Mouse (Mus musculus): ENCODE data around the gene Lrrc63. TPM values are rescaled to one million over a fixed set of nuclear protein-coding genes. Genes with fewer than 3 reads are reported as not detected.
A peak's percentile ranks its signal among the peaks of the same experiment; 100 is the strongest.

Gene Lrrc63
- polyA plus RNA-seq, 1 experiment from 2014 or later, result 0.07 TPM

DNA sequence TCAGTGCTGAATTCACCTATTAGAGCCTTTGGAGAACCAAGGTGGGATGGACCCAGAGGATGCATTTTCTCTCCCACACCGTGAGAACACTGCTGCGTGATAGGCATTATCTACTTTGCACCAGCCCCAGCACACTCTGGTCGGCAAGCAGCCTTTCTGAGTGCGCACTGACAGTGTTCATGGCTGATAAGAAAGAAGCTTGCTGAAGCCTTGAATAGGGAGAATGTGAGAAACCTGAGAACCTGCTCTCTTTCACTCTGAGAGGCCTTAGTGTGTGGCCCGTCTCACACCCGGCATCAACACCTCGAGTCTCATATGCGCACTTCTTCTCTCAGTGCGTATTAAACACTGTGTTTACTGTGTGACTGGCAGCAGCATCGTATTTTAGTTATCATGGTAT, 7.8 kb upstream of the Lrrc63 start:
- Histone ChIP-seq H3K27me3 (ENCODE audit: insufficient read depth, low read length) (no peaks in the 10 kb centered on the region), H3K9ac (no peak overlapping the region), H3K9me3 (ENCODE audit: low read depth, low read length) (no peaks in the 10 kb centered on the region), H3K4me2 (no peak overlapping the region; the same call in 1 of the 2 replicates), H3K27ac (ENCODE audit: low read depth) (no peak overlapping the region), H3K4me1 (ENCODE audit: insufficient read depth) (peaks cover 4% of the 10 kb centered on the region; the same call in 1 of the 2 replicates), H3K4me3 (ENCODE audit: low read depth, low read length) (no peak overlapping the region), H3K36me3 (ENCODE audit: insufficient read depth) (no peaks in the 10 kb centered on the region)
- peak; percentile 71; the same call in 1 of the 2 replicates for ATAC-seq (ENCODE audit: insufficient read depth)
- TF ChIP-seq CTCF (IDR thresholded peaks at IDR 0.05; ENCODE audit: low read depth), result no peak
- 36% methylated on average over 10 of the region's 10 CpGs for WGBS
- DNase-seq, result no peak

DNA sequence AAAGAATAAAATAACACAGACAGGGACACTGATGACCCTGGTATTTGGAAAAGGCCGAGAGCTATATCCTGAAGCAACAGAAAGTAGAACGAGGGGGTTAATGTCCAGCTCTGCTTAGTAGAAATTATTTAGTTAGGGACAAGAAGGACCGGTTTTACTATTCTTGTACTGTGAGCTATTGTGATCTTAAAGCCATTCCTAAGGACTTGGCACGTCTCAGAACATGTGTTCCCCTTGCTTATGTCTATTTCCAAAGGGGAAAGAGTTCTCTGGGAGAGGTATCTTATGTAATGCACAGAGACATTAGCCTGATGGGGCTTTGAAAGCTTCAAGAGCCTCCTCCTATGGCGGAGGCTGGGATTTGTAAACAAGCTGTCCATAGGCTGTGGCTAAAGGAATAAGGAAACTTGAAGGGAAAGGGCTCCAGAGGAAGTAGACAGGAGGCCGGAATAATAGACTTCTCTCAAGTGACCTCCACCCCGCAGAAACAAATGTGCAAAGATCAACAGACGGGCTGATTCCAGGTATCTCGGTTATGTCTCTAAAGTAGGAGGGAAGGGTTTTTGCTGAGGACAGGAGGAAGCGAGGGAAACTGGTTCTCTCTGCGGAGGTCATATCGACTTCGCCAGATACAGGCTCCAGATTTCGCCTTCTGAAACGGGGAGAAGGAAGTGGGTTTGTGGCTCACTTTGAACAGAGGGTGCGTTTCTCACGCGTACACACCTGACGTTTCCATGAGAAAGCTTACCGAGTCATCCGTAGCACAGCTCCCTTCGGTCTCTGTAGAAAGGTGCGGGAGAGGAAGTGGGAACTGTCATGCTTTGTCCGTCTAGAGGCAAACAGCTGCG, 5.7 kb upstream of the Lrrc63 start:
- WGBS, result 37% methylated on average over 25 of the region's 25 CpGs
- H3K27me3 ChIP-seq (ENCODE audit: insufficient read depth, low read length), result no peaks in the 10 kb centered on the region
- peak overlapping the region; percentile 56 for H3K4me2 ChIP-seq
- ATAC-seq (ENCODE audit: insufficient read depth) (peak; percentile 54; the same call in 1 of the 2 replicates), DNase-seq (peak; percentile 62)
- peak overlapping the region; percentile 32 for H3K4me3 ChIP-seq (ENCODE audit: low read depth, low read length)
- H3K36me3 ChIP-seq (ENCODE audit: insufficient read depth), result no peaks in the 10 kb centered on the region
- TF ChIP-seq CTCF (IDR thresholded peaks at IDR 0.05; ENCODE audit: low read depth), result no peak
- no peaks in the 10 kb centered on the region for H3K9me3 ChIP-seq (ENCODE audit: low read depth, low read length)
- peak overlapping the region; percentile 83 for H3K27ac ChIP-seq (ENCODE audit: low read depth)
- peaks cover 4% of the 10 kb centered on the region; the same call in 1 of the 2 replicates for H3K4me1 ChIP-seq (ENCODE audit: insufficient read depth)
- peak overlapping the region; percentile 14; the same call in 1 of the 2 replicates for H3K9ac ChIP-seq

DNA sequence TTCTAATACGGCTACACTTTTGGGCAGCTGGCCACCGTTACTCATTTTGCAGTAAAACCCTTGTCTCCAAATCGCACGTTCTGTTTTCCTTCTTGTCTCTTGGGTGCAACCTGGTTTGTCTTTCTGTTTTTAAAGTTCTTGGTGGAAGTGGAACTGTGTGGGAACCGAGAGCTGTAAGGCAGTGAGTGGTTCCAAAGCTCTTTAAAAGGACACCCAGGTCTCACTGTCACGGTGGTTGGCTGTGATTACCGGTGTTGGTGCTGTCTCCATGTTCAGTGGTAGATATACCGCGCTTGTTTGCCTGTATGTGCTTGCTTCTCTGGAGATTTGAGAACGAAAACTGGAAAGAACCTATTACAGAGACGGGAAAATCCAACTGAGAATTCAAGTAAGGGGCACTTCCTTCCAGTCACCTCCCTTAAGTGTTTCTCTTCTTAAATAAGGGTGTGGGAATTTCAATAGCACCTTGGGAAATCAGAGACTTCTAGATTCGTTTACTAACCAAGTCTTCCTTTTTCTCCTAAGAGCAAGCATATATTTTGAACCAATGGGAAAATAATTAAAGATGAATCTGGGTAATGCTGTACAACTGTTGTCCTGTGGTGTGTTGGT, 749 bp upstream of the Lrrc63 start:
- 5% methylated on average over 12 of the region's 12 CpGs for WGBS
- Histone ChIP-seq H3K36me3 (ENCODE audit: insufficient read depth) (no peaks in the 10 kb centered on the region), H3K4me1 (ENCODE audit: insufficient read depth) (no peaks in the 10 kb centered on the region; the same call in 1 of the 2 replicates), H3K27me3 (ENCODE audit: insufficient read depth, low read length) (no peaks in the 10 kb centered on the region), H3K9me3 (ENCODE audit: low read depth, low read length) (no peaks in the 10 kb centered on the region), H3K9ac (peak overlapping the region; percentile 24; the same call in 1 of the 2 replicates), H3K4me3 (ENCODE audit: low read depth, low read length) (peak overlapping the region; percentile 59), H3K27ac (ENCODE audit: low read depth) (0 out of 2 replicates have a peak overlapping the region, but pooled peaks have one; percentile 51), H3K4me2 (peak overlapping the region; percentile 94)
- no peak for TF ChIP-seq CTCF (IDR thresholded peaks at IDR 0.05; ENCODE audit: low read depth)
- DNase-seq (no peak), ATAC-seq (ENCODE audit: insufficient read depth) (peak; percentile 6; the same call in 1 of the 2 replicates)

DNA sequence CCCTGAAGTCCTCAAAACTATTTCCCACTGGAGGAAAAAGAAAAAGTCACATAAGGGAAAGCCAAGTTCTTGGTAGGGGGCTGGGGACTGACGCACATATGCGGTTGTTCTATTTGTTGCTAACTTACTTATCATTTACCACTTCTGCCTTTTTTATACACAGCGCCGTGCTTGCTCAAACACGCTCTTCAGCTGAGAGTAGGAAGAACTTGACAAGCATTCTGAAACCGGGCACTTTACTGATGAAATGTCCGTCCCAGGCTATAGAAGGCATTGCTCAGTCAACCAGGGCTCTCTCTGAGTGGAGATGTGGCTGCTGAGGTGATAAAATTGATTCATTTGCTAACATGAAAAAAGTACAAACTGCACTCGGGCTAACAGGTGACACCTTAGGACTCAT, 9.0 kb downstream of the Lrrc63 start:
- H3K4me1 ChIP-seq (ENCODE audit: insufficient read depth), result no peaks in the 10 kb centered on the region
- H3K36me3 ChIP-seq (ENCODE audit: insufficient read depth), result no peaks in the 10 kb centered on the region
- no peak overlapping the region for H3K9ac ChIP-seq
- H3K4me2 ChIP-seq, result no peak overlapping the region
- TF ChIP-seq CTCF (IDR thresholded peaks at IDR 0.05; ENCODE audit: low read depth), result no peak
- WGBS, result 72% methylated on average over 8 of the region's 8 CpGs
- H3K27ac ChIP-seq (ENCODE audit: low read depth), result no peak overlapping the region
- H3K9me3 ChIP-seq (ENCODE audit: low read depth, low read length), result no peaks in the 10 kb centered on the region
- no peak overlapping the region for H3K4me3 ChIP-seq (ENCODE audit: low read depth, low read length)
- DNase-seq (no peak), ATAC-seq (ENCODE audit: insufficient read depth) (no peak)
- H3K27me3 ChIP-seq (ENCODE audit: insufficient read depth, low read length), result no peaks in the 10 kb centered on the region

DNA sequence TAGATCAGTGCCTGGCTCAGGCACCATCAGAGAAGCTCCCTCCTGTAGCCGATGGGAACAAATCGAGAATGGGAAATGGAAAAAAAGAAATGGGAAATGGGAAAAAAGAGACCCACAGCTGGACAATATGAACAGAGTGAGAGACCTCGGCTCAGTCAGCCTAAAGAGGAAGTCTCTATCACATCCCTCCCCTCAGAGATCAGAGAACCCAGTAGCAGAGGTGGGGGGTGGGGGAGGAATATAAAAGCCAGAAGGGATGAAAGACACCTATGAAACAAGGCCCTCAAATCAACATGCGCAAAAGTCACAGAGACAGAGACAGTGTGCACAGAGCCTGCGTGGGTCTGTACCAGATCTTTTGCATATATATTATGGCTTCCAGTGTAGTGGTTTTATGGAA, 27.7 kb downstream of the Lrrc63 start:
- 85% methylated on average over 5 of the region's 5 CpGs for WGBS
- Histone ChIP-seq H3K9ac (no peak overlapping the region), H3K4me3 (ENCODE audit: low read depth, low read length) (no peak overlapping the region), H3K27me3 (ENCODE audit: insufficient read depth, low read length) (no peaks in the 10 kb centered on the region), H3K36me3 (ENCODE audit: insufficient read depth) (no peaks in the 10 kb centered on the region), H3K9me3 (ENCODE audit: low read depth, low read length) (no peaks in the 10 kb centered on the region), H3K27ac (ENCODE audit: low read depth) (no peak overlapping the region), H3K4me1 (ENCODE audit: insufficient read depth) (no peaks in the 10 kb centered on the region), H3K4me2 (no peak overlapping the region)
- ATAC-seq (ENCODE audit: insufficient read depth), result no peak
- TF ChIP-seq CTCF (IDR thresholded peaks at IDR 0.05; ENCODE audit: low read depth), result no peak
- no peak for DNase-seq

DNA sequence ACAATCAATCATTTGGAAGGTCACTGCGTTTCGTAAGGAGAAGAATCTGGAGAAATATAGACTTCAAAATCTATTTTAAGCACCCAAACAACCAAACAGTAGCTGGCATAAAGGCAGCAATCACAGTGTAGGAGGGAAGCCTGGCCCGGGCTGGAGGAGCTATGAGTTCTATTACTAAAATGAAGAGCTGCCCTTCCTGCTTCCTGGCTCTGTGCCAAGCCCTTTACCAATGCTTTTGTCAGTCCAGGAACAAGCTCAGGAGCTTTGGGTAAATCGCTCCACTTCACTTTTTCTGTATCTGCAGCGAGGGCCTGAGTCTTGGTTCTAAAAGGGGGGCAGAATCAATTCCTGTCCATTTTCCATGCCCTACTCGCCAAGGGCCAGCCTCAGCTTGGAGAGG, 52.7 kb downstream of the Lrrc63 start:
- H3K27me3 ChIP-seq (ENCODE audit: insufficient read depth, low read length), result no peaks in the 10 kb centered on the region
- H3K4me1 ChIP-seq (ENCODE audit: insufficient read depth), result no peaks in the 10 kb centered on the region
- peak; percentile 55 for DNase-seq
- no peak overlapping the region for H3K4me3 ChIP-seq (ENCODE audit: low read depth, low read length)
- H3K27ac ChIP-seq (ENCODE audit: low read depth), result no peak overlapping the region
- H3K9me3 ChIP-seq (ENCODE audit: low read depth, low read length), result no peaks in the 10 kb centered on the region
- H3K4me2 ChIP-seq, result no peak overlapping the region
- 59% methylated on average over 6 of the region's 6 CpGs for WGBS
- no peaks in the 10 kb centered on the region for H3K36me3 ChIP-seq (ENCODE audit: insufficient read depth)
- TF ChIP-seq CTCF (IDR thresholded peaks at IDR 0.05; ENCODE audit: low read depth), result no peak
- no peak overlapping the region for H3K9ac ChIP-seq
- no peak for ATAC-seq (ENCODE audit: insufficient read depth)

Measured in lung, embryonic 14.5 days (tissue).